Mouse (Mus musculus) kidney, postnatal 10 days (tissue): ENCODE measurements around the gene Trpv2.

ENCODE experiments used
- DNase-seq: peaks from one replicate; pipeline ENCODE4 v3.0.0; 2021; ENCODE audit warnings: mixed read lengths

Trpv2 gene

DNA sequence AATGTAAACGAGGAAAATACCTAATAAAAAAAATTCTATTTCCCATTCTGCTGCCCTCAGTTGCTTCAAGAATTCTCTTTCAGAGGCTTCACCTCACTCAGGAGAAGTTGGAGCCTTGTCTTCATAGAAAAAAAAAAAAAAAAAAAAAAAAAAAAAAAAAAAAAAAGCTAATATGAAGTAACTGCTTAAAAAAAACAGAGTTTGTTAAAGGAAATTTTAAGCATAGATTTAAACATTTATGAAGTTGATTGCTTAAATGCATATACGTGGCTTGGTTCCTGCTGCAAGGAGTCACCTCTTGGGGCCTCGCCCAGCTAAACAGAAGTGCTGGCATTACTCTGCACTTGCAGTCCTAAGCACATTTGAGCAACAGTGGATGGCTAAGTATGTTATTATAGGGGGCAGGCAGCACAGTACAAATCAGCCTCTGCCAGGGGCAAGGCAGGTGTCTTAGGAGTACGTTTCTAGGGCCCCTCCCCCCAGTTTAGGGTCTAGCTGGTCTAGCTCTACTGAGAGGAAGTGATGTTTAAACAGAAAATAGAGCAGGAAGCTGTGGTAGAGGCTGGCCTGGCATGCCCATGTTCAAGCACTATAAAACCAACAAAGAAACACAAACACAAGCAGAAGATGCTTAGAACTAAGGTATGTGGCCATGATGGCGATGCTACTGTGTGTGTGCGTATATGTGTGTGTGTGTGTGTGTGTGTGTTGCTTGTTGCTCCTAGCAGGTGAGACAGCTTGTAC is at the start of gene Trpv2:
Gene Trpv2, plus strand, starts transcription at position 528 of the 744 bp plus-strand sequence.
- DNase-seq = no peak

DNA sequence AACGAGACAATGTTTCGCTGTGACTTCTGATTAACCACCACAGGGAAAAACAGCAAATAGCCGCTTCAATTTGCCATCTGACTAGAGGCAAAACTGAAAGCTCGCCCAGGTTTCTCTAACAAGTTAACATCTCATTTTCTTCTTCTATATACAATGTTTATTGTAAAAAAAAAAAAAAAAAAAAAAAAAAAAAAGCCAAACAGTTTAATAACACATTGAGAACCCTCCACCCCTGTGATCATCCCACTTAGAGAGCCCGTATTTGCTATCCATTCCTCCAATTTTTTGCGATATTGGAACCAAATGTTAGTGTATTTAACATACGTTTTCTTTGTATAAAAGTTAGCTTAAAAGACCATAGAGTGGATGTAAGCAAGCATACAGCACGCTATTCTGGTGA is 37.2 kb upstream of the Trpv2 start:
- no peak for DNase-seq

DNA sequence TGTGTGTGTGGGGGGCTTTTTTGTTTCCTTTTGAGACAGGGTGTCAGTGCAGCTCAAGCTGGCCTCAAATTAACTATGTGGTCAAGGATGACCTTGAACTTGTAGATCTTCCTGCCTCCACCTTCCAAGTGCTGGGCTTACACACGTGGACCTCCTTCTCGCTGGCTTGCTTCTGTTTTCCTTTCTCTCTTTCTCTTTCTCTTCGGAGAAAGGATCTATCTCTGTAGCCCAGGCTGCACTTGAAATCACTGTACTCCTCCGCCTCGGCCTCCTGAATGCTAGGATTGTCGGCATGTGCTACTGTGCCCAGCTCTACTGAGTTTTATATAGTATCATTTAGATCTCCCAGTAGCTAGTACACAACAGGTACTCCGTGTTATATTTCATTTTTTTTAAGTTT is 36.7 kb upstream of the Trpv2 start:
- DNase-seq = no peak

DNA sequence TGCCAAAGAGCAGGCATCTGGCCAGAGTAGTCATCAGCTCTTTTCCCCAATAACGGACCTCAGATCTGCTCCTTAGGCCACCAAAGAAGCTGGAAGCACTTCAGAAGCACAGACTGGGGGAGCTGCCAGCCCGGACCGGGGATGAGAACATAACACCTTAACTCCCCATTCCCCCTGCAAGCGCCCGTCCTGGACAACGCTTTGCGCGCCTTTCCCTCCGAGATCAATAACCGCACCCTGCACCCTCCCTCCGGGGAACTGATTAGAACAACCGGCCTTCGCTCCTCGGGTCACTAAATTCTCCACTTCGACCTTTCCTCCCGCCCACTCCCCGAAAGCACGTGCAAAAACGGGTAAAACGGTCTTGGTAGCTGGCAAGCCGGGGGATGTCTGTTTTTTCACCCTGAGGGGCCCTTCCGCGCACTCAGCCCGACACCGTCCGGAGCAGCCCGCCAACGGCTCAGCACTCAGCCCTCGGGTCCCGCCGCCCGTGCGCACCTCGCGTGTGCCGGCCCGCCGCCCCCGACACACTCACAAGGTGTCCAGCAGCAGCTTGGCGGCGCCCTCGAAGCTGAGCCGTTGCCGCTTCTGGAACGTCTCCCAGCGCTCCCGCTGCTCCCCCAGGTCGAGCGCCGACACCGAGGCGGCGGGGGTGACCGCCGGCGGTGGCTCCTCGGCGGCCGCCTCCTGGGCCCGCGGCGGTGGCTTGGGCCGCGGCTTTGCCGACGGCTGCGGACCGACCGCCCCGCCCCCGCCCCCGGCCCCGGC is 35.8 kb upstream of the Trpv2 start:
- peak; percentile 71 for DNase-seq

DNA sequence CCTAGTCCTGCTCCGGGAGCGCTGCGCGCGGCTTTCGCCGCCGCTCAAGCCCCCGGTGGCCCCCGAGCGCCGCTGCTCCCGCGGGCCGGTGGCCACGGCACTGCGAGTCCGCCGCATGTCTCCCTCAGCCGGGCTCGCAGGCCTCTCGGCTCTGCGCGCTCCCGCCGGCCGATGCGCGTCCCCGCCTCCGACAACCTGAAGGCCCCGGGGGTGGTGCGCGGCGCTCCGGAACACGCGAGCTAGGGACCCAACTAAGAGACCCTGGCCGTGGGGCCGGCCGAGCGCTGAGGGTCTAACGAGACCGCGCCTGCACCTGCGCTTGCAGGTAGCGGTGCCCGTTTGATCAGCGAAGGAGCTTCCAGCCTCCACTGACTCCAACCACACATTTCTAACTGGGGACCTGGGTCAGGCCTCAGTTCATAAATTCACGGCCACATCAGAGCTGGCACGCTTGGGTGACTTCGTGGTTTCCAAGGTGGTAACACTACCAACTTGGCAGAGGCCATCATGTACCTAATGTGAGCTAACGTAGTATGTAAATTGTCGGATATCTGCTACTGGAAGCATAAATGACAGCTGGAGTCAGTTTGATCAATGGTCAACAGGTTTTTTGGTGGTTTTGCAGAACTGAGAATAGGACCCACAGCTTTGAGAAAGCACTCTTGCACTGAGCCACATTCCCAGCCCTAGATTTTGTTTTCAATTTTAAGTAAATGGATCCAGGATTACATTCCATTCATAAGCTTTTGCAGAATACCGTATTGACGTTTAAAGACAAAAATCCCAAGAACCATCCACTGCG is 35.0 kb upstream of the Trpv2 start, which contains the start of gene Cenpv:
Gene Cenpv, minus strand, starts transcription at position 173 of the 802 bp plus-strand sequence.
- peak; percentile 87 for DNase-seq

DNA sequence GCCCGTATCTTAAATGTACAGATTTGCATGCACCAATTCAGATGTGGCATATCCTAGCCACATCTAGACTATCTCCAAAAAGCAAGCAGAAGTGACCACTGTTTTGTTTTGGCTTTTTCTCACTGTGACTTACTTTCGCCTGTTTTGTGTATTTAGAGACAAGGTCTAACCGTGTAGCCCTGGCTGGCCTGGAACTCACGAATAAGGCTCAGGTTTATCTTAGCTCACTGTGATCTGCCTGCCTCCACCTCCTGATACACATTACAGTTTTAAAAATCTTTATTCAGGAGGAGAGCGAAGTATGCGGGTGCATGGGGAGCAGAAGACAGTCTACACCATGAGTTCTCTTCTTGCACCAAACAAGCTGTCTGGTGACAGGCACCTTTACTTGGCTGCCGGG is 34.1 kb upstream of the Trpv2 start:
- no peak for DNase-seq

DNA sequence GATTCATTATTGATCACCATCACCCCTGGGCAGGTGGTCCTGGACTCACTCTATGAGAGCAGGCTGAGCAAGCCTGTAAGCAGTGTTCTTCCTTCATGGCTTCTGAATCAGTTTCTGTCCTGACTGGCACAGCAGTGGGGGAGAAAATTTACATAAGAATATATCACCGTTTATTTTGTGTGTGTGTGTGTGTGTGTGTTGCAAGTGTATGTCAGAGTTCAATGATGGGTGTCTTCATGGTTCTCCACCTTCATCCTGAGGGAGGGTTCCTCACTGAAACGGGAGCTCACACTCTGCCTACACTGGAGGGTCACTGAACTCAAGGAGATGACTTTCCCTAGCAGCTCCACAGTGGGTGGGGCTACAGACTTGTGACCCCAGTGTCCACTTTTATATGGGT is 33.3 kb upstream of the Trpv2 start:
- no peak for DNase-seq

DNA sequence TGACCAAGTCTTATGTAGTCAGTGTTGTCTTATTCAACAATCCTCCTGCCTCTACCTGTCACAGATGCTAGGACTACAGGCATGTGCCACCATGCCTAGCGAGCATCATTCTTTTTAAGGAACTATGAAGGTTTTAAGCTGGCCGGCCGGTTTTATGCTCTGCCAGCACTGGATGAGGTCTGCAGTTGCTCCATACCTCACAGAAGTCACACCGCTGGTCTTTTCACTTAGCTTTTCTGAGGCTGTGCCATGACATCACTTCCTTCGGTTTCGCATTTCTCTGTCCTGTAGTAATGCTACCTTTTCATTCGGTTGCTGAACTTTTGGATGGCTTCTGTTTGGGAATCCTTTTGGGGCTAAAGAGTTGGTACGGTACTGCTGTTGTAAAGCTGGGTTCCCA is 32.7 kb upstream of the Trpv2 start:
- no peak for DNase-seq

DNA sequence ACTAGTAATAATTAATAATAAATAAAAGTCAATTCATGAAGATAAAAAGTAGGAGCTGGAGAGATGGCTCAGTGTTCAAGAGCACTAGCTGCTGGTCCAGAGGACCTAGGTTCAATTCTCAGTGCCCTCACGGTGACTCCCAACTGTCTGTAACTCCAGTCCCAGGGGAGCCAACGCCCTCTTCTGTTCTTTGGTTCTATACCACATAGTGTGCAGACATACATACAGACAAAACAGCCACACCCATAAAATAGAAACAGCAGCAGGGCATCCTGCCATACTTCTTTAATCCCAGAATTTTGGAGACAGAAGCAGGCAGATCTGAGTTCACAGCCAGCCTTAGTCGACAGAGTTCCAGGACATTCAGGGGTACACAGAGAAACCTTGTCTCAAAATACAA is 30.3 kb upstream of the Trpv2 start:
- DNase-seq = no peak

DNA sequence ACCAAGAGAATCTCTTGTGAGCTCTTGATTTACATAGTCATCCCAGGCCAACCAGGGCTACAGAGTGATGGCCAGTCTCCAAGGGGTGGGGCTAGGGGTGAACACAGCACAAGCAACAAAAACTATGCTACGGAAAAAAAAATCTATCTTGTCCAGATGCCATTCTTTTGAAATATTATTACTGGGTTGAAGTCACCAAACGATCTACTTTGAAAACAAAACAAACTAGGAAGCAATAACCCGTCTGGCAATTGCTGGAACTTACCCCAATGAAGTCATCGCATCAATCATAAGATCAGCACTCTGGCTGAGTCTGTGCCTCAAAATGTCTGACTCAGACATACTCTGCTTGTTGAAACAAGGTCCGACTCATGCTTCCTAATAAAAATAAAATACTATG is 24.5 kb upstream of the Trpv2 start:
- peak; percentile 86 for DNase-seq

DNA sequence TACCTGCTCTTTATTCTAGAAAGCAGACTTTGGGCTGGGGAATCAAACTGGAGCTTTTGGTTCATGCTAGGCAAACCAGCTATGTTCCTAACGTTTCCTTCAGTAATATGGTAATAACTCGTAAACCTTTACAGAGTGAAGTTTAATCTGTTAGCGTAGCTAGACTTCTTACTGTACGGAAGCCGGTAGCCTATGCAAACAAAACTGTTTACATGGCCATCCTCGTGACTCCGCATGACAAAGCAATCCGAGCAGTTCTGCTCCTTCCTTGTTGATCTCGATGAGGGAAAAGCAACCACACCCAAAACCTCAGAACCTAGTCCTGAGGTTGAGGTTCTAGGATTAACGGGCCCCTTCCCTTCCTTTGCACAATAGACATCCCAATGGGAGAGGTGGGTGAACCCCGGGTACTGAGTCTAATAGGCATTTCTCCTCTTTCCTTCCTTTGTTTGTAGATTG is 24.0 kb upstream of the Trpv2 start:
- peak; percentile 69 for DNase-seq

DNA sequence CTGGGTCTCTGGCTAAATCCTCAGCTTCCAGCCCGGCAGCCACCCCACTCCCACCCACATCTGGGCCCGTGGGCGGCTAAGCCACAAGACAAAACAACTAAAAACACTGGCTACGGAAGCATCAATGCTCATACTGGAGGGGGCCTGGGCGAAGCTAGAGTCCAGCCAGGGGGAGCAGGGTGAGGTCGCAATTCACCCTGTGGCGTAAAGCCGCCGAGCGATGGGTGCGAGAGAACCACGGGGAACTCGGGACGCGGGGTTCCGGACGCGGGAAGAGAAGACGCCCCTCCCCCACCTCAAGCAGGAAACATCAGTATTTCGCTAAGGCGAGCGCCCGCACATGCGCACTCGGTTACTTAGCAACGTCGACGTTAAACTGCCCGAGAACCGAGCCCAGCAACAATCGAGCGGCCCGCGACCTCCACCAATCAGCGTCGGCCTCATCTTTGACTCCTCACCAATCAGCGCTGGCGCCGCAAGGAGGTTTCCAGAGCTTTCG is 23.5 kb upstream of the Trpv2 start, which contains the start of gene Ubb:
Gene Ubb, plus strand, starts transcription at position 445 of the 499 bp plus-strand sequence.
- DNase-seq = peak; percentile 100

DNA sequence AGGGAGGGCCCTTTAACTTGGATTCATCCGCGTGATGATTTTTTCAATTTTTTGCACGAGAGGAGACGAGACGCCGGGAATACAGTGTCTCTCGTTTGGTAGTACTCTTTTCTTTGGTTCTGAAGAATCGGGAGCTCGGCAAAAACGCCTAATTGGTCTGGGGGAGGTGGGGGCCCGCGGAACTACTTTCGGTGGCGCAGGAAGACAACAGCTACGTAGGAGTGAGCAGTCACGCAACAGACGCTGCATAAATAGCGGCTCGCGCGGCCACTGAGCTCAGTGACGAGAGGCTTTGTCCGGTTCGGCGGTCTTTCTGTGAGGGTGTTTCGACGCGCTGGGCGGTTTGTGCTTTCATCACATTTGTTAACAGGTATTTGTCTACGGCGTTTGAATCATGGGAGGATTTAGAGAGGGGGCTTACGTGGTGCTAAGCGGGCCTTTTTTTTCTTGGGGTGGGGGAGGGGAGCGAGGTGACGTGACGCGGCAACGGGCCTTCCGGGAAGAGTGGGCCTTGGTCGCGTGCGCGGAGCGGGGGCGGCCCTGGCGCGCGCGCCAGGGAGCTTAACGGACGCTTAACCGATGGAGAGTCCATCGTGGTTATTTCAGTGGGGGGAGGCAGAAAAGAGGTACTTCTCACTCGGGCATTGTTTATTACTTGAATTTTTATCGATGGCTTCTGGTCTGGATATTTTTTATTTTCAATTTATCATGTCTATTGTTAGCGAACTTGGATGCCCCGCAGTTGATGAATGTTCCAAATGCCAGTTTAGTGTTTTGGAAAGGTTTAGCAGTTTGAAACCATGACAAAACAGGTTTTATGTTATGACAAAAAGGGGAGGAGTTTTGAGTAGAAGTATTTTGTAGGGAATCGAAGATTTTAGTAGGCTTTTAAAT is 22.8 kb upstream of the Trpv2 start:
- peak; percentile 96 for DNase-seq

DNA sequence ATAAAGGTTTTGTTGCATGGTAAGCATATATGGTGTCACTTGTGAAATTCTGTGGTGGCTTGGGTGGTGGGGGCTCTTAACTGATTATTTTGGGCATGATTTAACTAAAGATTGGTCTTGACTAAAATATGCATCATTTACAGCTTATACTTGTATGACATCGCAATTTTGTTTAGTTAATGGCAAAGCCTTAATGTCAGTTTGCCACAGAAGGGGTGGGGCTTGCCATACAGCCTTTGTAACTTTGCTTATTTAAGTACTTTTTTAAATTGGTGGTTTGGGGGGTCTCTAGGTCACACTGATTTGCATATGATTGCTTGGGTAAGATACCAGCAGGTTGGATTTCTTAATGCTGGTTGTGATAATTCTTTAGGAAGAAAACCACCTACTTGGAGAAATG is 21.1 kb upstream of the Trpv2 start:
- DNase-seq = no peak

DNA sequence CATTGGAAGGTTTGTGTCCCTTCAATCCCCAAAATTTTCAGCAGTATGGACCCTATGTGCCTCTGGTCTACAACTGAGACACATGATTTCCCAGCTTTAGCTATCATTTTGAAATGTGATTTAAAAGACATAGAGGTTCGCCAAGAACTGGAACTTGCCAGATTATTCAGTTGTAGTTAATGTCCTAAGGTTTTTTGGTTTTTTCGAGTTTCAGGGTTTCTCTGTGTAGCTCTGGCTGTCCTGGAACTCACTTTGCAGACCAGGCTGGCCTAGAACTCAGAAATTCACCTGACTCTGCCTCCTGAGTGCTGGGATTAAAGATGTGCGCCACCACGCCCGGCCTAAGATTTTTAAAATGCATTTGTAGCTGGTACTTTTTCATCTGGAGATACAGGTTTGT is 20.7 kb upstream of the Trpv2 start:
- DNase-seq = no peak

DNA sequence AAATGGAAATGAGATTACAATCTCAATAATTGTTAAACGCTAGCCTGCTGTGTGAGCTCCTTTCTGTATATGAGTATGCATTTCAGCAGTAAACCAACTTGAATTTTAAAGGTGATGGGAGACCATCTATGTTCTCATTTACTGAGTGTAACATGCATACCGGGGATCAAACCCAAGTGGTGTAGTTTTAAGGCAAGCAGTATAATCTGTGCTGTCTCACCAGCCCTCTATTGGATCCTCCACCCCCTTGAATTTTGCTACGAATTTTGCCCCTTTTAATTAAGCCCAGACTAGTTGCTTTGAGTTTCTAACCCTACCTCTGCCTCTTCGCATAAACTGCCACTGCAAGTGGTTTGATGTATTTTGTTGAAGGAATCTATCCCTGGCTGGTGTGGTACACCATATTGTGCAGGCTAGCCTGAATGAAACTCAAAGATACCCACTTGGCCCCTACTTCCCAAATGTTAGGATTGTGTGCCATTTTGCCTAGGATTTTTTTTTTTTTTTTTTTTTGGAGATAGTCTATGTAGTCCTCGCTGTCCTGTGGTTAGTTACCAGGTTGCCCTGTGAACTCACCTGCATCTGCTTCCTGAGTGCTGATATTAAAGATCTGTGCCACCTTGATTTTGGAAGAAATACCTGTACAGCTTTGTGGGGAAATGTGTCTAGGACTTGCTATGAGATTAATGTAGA is 20.0 kb upstream of the Trpv2 start:
- DNase-seq = no peak

DNA sequence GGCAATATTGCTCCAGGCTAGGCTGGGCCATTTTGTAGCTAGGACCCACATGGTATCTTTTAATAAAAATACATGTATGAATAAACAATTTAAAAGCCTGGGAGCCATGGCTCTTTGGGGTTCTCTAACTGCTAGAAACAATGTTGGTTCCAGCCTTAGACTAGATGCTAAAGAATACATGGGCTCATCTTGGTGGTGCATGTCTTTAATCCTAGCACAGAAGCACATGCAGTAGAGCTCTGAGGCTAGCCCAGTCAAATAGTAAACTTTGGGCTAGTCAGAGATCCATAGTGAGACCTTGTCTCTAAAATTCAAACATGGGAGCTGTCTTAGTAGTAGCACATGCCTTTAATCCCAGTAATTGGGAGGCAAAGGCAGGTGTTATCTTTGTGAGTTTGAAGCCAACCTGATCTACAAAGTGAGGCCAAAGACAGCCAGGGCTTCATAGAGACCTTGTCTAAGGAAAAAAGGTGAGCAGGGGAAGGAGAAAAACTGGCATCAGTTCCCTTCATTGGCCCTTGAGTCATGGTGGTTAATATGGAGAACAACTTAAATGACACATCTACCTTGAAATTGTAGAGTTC is 19.3 kb upstream of the Trpv2 start:
- DNase-seq = no peak

DNA sequence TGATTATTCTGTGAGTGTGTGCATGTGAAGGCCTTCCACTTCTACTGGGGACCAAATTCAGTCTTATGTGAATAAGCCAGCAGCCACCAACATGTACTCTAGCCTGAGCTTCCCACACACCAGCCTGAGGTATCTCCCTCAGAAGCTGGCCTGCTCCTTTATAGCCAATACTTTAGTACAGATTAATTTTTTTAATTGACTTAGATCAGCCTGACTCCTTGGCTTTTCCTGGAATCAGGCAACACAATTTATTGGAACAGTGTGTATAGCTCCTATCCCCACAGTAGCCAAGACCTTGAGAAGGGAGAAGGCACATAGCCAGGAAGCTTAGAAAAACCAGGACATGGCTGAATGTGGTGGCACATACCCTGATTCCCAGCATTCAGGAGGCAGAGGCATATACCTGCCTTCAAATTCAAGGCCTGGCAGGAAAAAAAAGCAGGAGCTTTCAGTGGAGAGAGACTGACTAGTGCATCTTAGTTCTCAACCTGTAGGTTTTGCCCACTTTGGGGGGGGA is 18.3 kb upstream of the Trpv2 start:
- DNase-seq = no peak

DNA sequence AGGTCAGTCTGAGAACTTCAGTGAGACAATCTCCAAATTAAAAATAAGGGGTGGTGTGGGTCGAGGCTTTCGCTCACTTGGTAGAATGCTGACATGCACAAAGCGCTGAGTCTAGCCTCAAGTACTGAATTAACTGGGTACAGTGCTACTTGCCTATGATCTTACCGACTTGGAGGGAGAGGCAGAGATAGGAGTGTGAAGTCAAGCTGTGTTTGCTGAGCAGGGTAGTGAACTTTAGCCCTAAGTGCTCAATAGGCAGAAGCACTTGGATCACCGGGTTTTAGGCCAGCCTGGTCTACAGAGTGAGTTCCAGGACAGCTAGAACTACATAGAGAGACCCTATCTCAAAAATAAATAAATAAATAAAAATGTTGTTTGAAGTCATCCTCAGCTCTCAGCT is 17.1 kb upstream of the Trpv2 start:
- peak; percentile 13 for DNase-seq

DNA sequence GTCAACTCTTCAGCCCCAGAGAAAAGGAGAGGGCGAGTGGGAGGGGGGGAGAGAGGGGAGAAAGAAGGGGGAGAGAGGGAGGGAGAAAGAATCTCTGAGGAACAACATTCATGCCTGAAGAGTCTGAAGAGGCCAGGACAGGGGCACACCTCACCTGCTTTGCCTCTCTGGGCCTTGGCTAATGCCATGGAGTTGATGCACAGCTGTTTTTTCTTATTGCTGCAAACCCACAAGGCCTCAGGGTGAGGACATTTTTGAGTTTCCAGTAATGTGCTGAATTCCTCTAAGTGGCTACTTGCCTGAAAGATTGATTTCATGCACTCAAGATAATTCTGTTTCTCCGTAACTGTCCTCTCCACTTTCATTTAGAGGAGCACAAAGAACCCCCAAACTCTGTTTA is 16.1 kb upstream of the Trpv2 start:
- DNase-seq = no peak
